Mouse (Mus musculus) kidney, embryonic 16.5 days (tissue): ENCODE results near the gene Adcy2. TPM values are rescaled to one million over a fixed set of nuclear protein-coding genes. Genes with fewer than 3 reads are reported as not detected.

Source experiments
- ATAC-seq: fragments of 200-750 bp; cut with Nextera tagmentation; 2 replicates; pipeline ENCODE4 v1.8.0; 2017; ENCODE audit warnings: moderate TSS enrichment; ENCODE audit not compliant: low FRiP score, low TSS enrichment
- H3K27ac ChIP-seq: fragments of 300-500 bp; sonication (generic); 2 replicates; pipeline ENCODE4 v1.5.1; 2014; ENCODE audit warnings: low read length
- H3K27me3 ChIP-seq: fragments of 300-500 bp; sonication (generic); 2 replicates; pipeline ENCODE4 v1.6.1; 2014; ENCODE audit warnings: low read length, control low read depth, mixed read lengths; ENCODE audit not compliant: insufficient read depth
- H3K36me3 ChIP-seq: fragments of 300-500 bp; sonication (generic); 2 replicates; pipeline ENCODE4 v1.6.1; 2014; ENCODE audit warnings: low read length, control low read depth, mixed read lengths; ENCODE audit not compliant: insufficient read depth
- H3K4me1 ChIP-seq: fragments of 300-500 bp; sonication (generic); 2 replicates; pipeline ENCODE4 v1.6.1; 2014; ENCODE audit warnings: low read length, control low read depth, mixed read lengths; ENCODE audit not compliant: insufficient read depth
- H3K4me2 ChIP-seq: fragments of 300-500 bp; sonication (generic); replicated peaks from 2 replicates; pipeline ENCODE4 v1.6.1; 2014; ENCODE audit warnings: low read depth, low read length
- H3K4me3 ChIP-seq: fragments of 300-500 bp; sonication (generic); 2 replicates; pipeline ENCODE4 v1.5.1; 2014; ENCODE audit warnings: mild to moderate bottlenecking, low read length
- H3K9ac ChIP-seq: fragments of 300-500 bp; sonication (generic); replicated peaks from 2 replicates; pipeline ENCODE4 v1.6.1; 2014; ENCODE audit warnings: low read length
- H3K9me3 ChIP-seq: fragments of 300-500 bp; sonication (generic); 2 replicates; pipeline ENCODE4 v1.6.1; 2016; ENCODE audit warnings: low read length, control low read depth
- WGBS: fragments of 180-500 bp; shearing (Covaris S2); extraction: QIAGEN DNeasy Blood & Tissue Kit; methylation state at CpG from one replicate; pipeline ENCODE4 v1.1.7; 2014; 5-methylcytosine and 5-hydroxymethylcytosine counted together
- polyA plus RNA-seq: library from polyadenylated mRNA; unstranded; fragments of >200 nt; fragmentation: Nextera tagmentation; extraction: Ambion mirVana; gene quantifications from 2 replicates; pipeline ENCODE4 v1.2.1, GENCODE M21; 2015

Gene Adcy2
- polyA plus RNA-seq, 1 experiment from 2014 or later: 3.5 TPM

- H3K4me3 ChIP-seq: no peak overlapping the region
- peaks cover 21% of the 10 kb centered on the region for H3K4me1 ChIP-seq
- 88% methylated on average over 11 of the region's 11 CpGs for WGBS
- H3K27me3 ChIP-seq: no peaks in the 10 kb centered on the region
- H3K9ac ChIP-seq: no peak overlapping the region
- H3K9me3 ChIP-seq: no peaks in the 10 kb centered on the region
- peaks cover 51% of the 10 kb centered on the region for H3K36me3 ChIP-seq
- no peak overlapping the region for H3K4me2 ChIP-seq
- H3K27ac ChIP-seq: no peak overlapping the region
- no peak for ATAC-seq
Observed at GRCm38 (mm10) chr13:68583961-68584360, 415.4 kb downstream of the Adcy2 start.

DNA sequence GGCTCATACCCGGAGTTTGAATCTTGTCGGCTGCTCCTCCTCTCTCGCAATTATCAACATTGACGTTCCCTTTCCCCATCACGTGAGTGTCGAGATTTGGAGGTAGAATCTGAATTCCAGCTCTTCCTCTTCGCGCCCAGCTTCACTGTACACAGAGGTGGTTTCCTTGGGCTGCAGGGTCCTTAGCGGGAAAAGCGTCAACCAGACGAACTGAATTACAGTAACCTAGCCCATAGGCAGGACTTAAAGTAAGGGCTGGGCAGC lies 416.9 kb downstream of the Adcy2 start:
- Histone ChIP-seq H3K4me1 (peaks cover 21% of the 10 kb centered on the region), H3K9ac (peak overlapping the region; percentile 87), H3K27me3 (no peaks in the 10 kb centered on the region), H3K4me2 (peak overlapping the region; percentile 83), H3K9me3 (no peaks in the 10 kb centered on the region), H3K27ac (peak overlapping the region; percentile 77), H3K4me3 (peak overlapping the region; percentile 82), H3K36me3 (peaks cover 48% of the 10 kb centered on the region)
- peak; percentile 35 for ATAC-seq
- 0% methylated on average over 11 of the region's 11 CpGs for WGBS

DNA sequence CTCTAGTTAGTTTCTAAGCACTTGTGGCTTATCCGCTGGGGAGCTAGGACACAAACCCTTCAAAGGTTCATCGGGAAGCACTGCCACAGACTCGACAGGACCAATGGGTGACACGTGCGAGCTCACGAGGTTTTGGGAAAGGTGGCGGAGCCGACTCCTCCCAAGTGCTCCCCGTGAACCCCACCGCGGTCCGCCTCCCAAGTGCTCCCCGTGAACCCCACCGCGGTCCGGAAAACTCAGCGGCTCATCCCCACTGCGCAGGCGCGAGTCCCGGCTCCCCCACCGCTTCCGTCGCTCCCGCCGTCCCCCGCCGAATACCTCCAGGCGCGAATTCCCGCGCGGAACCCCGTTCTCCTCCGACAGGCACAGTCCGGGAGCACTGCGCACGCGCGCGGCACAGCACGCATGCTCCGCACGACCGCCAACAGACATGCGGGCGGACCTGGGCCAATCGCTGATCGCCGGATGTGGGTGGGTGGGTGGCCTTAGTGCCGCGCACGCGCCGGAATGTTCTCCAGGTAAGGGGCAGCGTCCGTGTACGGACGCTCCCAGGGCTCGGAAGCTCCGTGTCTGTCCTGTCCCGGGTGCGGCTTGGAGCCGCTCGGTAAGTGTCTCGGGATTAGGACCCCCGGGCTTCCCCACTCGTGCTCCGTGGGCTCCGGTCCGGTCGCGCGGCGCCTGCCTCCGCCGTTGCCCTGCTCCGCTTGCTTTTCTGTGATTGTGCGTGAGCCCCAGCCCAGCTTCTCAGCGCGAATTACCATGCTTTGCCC lies 417.4 kb downstream of the Adcy2 start, which contains the start of the genes Mtrr and Fastkd3:
Mtrr (minus strand) TSS at position 403 of the 770 bp plus-strand sequence.
Fastkd3 (plus strand) TSS at position 488 of the 770 bp plus-strand sequence.
- peaks cover 21% of the 10 kb centered on the region for H3K4me1 ChIP-seq
- peak; percentile 100 for ATAC-seq

DNA sequence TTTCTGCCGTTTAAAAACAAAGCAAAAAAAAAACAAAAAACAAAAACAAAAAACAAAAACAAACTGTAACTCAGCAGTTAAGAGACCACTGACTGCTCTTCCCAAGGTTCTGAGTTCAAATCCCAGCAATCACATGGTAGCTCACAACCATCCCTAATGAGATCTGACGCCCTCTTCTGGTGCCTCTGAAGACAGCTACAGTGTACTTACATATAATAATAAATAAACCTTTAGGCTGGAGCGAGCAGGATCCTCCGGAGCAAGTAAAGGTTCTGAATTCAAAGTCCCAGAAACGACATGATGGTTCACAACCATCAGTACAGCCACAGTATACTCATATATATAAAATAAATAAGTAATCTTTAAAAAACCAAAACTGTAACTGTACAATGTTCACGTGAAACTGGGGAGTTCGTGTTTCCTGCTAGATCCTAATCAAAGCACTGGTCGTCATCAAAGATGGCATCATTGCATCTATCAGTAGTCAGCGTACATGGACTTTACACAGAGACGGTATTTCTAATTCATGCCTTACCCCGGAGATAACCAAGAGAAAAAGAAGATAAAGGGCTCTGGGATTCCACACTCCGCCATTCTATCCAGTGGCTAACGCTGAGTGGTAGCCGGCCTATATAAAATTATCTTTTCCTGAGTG lies 418.1 kb downstream of the Adcy2 start:
- 21% methylated on average over 14 of the region's 14 CpGs for WGBS
- H3K4me3 ChIP-seq: peak overlapping the region; percentile 82
- no peak for ATAC-seq
- H3K4me1 ChIP-seq: peaks cover 21% of the 10 kb centered on the region
- H3K36me3 ChIP-seq: peaks cover 52% of the 10 kb centered on the region
- peak overlapping the region; percentile 84 for H3K9ac ChIP-seq
- peak overlapping the region; percentile 66 for H3K27ac ChIP-seq
- H3K9me3 ChIP-seq: no peaks in the 10 kb centered on the region
- H3K4me2 ChIP-seq: peak overlapping the region; percentile 83
- no peaks in the 10 kb centered on the region for H3K27me3 ChIP-seq

More for the DNA sequence above, 417.4 kb downstream of the Adcy2 start, which contains the start of the genes Mtrr and Fastkd3:
- under 1% methylated on average over 79 of the region's 81 CpGs for WGBS
- Histone ChIP-seq H3K9me3 (no peaks in the 10 kb centered on the region), H3K36me3 (peaks cover 50% of the 10 kb centered on the region), H3K27me3 (no peaks in the 10 kb centered on the region), H3K4me3 (peak within 1 kb of the TSS; percentile 82), H3K27ac (peak within 1 kb of the TSS; percentile 77), H3K4me2 (peak within 1 kb of the TSS; percentile 83), H3K9ac (peak within 1 kb of the TSS; percentile 87)

GRCm38 (mm10) chr13:68577945-68578344 lies 421.4 kb downstream of the Adcy2 start:
- no peak overlapping the region for H3K9ac ChIP-seq
- WGBS: 89% methylated on average over 7 of the region's 7 CpGs
- no peak for ATAC-seq
- H3K4me2 ChIP-seq: no peak overlapping the region
- no peaks in the 10 kb centered on the region for H3K27me3 ChIP-seq
- H3K9me3 ChIP-seq: no peaks in the 10 kb centered on the region
- peaks cover 27% of the 10 kb centered on the region for H3K4me1 ChIP-seq
- no peak overlapping the region for H3K27ac ChIP-seq
- no peak overlapping the region for H3K4me3 ChIP-seq
- peaks cover 38% of the 10 kb centered on the region for H3K36me3 ChIP-seq

- no peak overlapping the region for H3K4me3 ChIP-seq
- H3K9me3 ChIP-seq: no peaks in the 10 kb centered on the region
- WGBS: 77% methylated on average over 4 of the region's 4 CpGs
- no peak overlapping the region for H3K9ac ChIP-seq
- H3K27ac ChIP-seq: no peak overlapping the region
- H3K27me3 ChIP-seq: no peaks in the 10 kb centered on the region
- no peak for ATAC-seq
- no peak overlapping the region for H3K4me2 ChIP-seq
- peaks cover 23% of the 10 kb centered on the region for H3K4me1 ChIP-seq
- peaks cover 57% of the 10 kb centered on the region for H3K36me3 ChIP-seq
Observed at GRCm38 (mm10) chr13:68574398-68574797, 424.9 kb downstream of the Adcy2 start.

DNA sequence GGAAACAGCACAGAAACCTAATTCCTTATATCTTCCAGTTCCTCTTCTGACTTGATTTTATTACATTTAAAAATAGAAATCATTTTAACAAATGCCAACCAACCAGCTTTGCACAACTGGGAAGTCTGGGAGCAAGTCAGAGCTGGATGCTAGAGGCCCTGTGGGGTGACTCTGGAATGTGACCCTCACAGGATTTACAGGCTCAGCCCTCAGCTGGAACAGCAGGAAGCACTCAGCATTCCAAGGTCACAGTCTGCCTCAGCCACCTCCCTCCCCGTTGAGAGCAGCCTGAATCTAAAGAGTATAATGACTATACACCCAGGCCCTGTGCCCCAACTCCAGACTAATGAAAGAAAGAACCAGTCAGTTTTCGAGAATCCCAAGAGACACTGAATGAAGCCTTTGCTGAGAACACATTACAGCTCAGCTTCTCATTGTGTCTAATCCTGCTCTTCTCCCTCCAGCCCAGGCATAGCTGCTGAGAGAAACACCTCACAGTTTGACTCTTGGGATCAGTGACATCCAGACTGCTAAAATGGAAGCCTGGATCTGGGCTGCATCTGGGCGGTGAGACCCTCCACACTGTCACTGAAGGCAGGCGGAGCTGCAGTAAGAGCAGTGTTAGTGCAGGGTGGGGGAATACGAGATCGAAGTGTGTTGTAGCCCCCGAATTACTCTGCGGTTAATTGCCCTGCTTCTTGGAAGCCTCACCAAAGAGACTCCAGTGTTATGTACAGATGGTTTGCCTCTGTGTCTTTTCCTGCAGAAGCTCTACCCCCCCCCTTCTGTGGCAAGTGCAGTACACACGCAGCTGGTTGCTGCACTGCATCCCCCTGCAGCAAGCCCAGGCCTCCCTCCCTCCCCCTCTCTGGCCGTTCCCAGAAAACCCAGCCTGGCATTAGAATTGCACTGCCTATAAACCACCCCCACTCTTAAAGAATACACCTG lies 426.1 kb downstream of the Adcy2 start:
- Histone ChIP-seq H3K9me3 (no peaks in the 10 kb centered on the region), H3K9ac (peak overlapping the region; percentile 50; the same call in 1 of the 2 replicates), H3K36me3 (peaks cover 57% of the 10 kb centered on the region), H3K4me1 (peaks cover 23% of the 10 kb centered on the region), H3K4me2 (no peak overlapping the region), H3K27ac (peak overlapping the region; percentile 90), H3K27me3 (no peaks in the 10 kb centered on the region), H3K4me3 (no peak overlapping the region)
- ATAC-seq: peak; percentile 90
- 35% methylated on average over 10 of the region's 10 CpGs for WGBS

DNA sequence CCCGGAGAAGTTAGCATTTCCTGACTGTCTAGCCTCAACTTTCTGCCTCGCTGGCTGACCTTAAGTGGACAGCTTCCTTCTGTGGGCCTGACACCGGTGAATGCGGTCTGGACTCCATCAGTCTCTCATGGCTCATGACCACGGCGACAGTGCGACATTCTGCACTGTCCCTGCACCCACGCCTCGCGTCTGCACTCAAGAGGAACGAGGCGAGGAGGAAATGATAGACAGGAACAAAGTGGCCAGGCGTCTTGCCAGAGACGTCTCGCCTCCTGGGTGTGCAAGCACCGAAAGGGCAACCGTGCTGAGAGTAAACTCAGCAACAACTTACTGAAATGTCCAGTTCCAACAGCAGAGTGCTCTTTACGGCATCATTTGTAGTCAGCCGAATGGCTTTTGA lies 427.1 kb downstream of the Adcy2 start:
- WGBS: 63% methylated on average over 19 of the region's 19 CpGs
- peaks cover 58% of the 10 kb centered on the region for H3K36me3 ChIP-seq
- no peak overlapping the region for H3K4me3 ChIP-seq
- H3K4me2 ChIP-seq: no peak overlapping the region
- H3K27me3 ChIP-seq: no peaks in the 10 kb centered on the region
- peaks cover 23% of the 10 kb centered on the region for H3K4me1 ChIP-seq
- no peak for ATAC-seq
- H3K9ac ChIP-seq: no peak overlapping the region
- no peaks in the 10 kb centered on the region for H3K9me3 ChIP-seq
- peak overlapping the region; percentile 90 for H3K27ac ChIP-seq
